Mouse (Mus musculus): ENCODE measurements at regions not wholly inside any gene's neighbourhood (a gene's known extent, or its start where the extent isn't known, plus 50 kb on each side); places are given as distances from the start of the nearest gene placed in this dataset.
"Not testable (repeated sequence)": the region's sequence is repeated elsewhere in the genome, so short reads cannot be mapped to it uniquely, and the experiment has no call there.

- not testable (repeated sequence) for DNase-seq
These were observed 74.2 kb upstream of the Cdh13 start for GRCm38 (mm10) chr8:118209301-118209700.

- no peak for DNase-seq
These were observed 92.7 kb upstream of the Cdh13 start for GRCm38 (mm10) chr8:118190866-118191265.

- DNase-seq = no peak
These were observed 94.3 kb upstream of the Cdh13 start for GRCm38 (mm10) chr8:118189226-118189625.

- no peak for DNase-seq
These were observed 114.5 kb upstream of the Cdh13 start for GRCm38 (mm10) chr8:118169001-118169413.

GRCm38 (mm10) chr8:118162171-118162570, 121.4 kb upstream of the Cdh13 start:
- no peak for DNase-seq

- no peak for DNase-seq
These were observed 136.0 kb upstream of the Cdh13 start for GRCm38 (mm10) chr8:118147359-118148205.

- no peak for DNase-seq
These were observed 139.0 kb upstream of the Cdh13 start for GRCm38 (mm10) chr8:118144546-118144945.

GRCm38 (mm10) chr8:118142311-118142710, 141.2 kb upstream of the Cdh13 start:
- no peak for DNase-seq

GRCm38 (mm10) chr8:118139928-118140327, 143.6 kb upstream of the Cdh13 start:
- no peak for DNase-seq

GRCm38 (mm10) chr8:118137846-118138245, 145.7 kb upstream of the Cdh13 start:
- no peak for DNase-seq

GRCm38 (mm10) chr8:118124993-118125392, 158.5 kb upstream of the Cdh13 start:
- no peak for DNase-seq

GRCm38 (mm10) chr8:118114253-118114652, 169.3 kb upstream of the Cdh13 start:
- DNase-seq = no peak

GRCm38 (mm10) chr8:118104464-118105050, 179.0 kb upstream of the Cdh13 start:
- no peak for DNase-seq

- no peak for DNase-seq
These were observed 182.2 kb upstream of the Cdh13 start for GRCm38 (mm10) chr8:118101346-118101745.

- DNase-seq = no peak
These were observed 220.8 kb upstream of the Cdh13 start for GRCm38 (mm10) chr8:118062736-118063135.

GRCm38 (mm10) chr8:118056781-118057180, 226.8 kb upstream of the Cdh13 start:
- DNase-seq = no peak

GRCm38 (mm10) chr8:118055536-118055935, 228.0 kb upstream of the Cdh13 start:
- no peak for DNase-seq

GRCm38 (mm10) chr8:118050386-118050785, 233.1 kb upstream of the Cdh13 start:
- no peak for DNase-seq

GRCm38 (mm10) chr8:118042253-118042860, 240.6 kb upstream of the Mphosph6 start:
- DNase-seq = no peak

- no peak for DNase-seq
These were observed 239.5 kb upstream of the Mphosph6 start for GRCm38 (mm10) chr8:118041253-118041652.

GRCm38 (mm10) chr8:118037801-118038200, 236.1 kb upstream of the Mphosph6 start:
- DNase-seq = no peak

GRCm38 (mm10) chr8:118034051-118034450, 232.3 kb upstream of the Mphosph6 start:
- DNase-seq = no peak

GRCm38 (mm10) chr8:118031406-118031805, 229.7 kb upstream of the Mphosph6 start:
- DNase-seq = no peak
